Mouse (Mus musculus) lung, adult 2 months (tissue): ENCODE measurements around the gene Lsm11.

Source experiments
- CTCF ChIP-seq: fragments of 200-500 bp; IDR thresholded peaks from 2 replicates; pipeline ENCODE4 v1.5.1; 2011; ENCODE audit warnings: mild to moderate bottlenecking, low read length, control low read depth; ENCODE audit not compliant: insufficient read depth
- POLR2A ChIP-seq: fragments of 200-500 bp; IDR thresholded peaks from 2 replicates; pipeline ENCODE4 v1.6.1; 2011; ENCODE audit warnings: low read depth, mild to moderate bottlenecking, control low read depth, low read length, borderline replicate concordance; ENCODE audit errors: extremely low read depth

DNA sequence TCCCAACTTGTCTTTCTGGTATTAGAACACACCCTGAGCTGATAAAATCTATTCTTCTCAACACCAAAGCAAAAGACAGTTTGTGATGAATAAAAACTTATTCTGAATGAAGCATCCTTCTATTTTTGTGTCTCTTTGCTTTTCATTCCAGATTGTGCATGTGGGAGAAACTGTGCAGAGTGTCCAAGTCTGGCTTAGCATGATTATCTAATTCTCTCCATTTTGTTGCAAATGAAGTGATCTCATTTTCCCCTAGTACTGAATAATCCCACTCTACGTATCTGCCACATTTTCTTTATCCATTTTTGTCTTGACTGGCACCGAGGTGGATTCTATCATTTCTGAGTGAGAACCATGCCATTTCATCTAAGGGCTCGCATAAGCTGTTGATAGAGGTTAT lies 31.3 kb upstream of the Lsm11 start:
- TF ChIP-seq POLR2A: no peak
- TF ChIP-seq CTCF: no peak
